Mouse (Mus musculus) liver, embryonic 18 days (tissue): Measurements from ENCODE around the gene Elmod1. TPM values are rescaled to one million over a fixed set of nuclear protein-coding genes. Genes with fewer than 3 reads are reported as not detected.

Experiments
- polyA plus RNA-seq: library from polyadenylated mRNA; depleted of rRNA; stranded (reverse); fragments of >200 nt; gene quantifications from 2 replicates; pipeline ENCODE4 v1.2.3, GENCODE M21; 2012; rRNA removed

Elmod1 gene
- 0.24 and 0.28 TPM in 2 replicates for polyA plus RNA-seq

DNA sequence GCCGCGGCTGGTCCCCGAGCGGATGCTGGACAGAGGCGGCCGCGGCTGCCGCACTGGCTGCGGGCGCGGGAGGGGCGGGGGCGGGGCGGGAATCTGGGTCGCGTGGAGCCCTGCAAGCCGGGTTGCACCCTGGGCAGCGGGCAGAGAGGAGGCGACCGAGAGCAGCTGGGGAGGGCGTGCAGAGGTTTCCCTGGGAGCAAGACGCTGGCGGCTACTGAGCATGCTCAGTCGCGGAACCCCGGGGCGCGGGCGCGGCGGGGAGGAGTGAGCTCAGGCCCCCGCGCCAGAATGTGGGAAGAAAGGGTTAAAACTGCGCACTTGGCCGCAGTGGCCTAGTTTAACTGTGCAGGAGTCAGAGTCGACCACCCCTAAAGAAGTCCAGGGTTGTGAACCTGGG lies at the start of gene Elmod1:
Gene Elmod1 (minus strand): TSS at position 180 of the 397 bp plus-strand sequence.

Other genes starting within 250 kb of the Elmod1 start
- gene Slc35f2, start 203.8 kb downstream of the Elmod1 start, polyA plus RNA-seq = 0.23 and 0.29 TPM in 2 replicates
- gene Sln, start 125.1 kb downstream of the Elmod1 start, polyA plus RNA-seq = 0.17 TPM in 1 of 2 replicates, not detected in the other
- 0.09 and 0.11 TPM in 2 replicates for gene Tnfaip8l3, start 93.1 kb upstream of the Elmod1 start, polyA plus RNA-seq